Mouse (Mus musculus) heart, postnatal 0 days (tissue): ENCODE data around the gene Slc5a6.

ENCODE experiments used
- CTCF ChIP-seq: IDR thresholded peaks from 2 replicates; pipeline ENCODE4 v1.5.1; 2016; ENCODE audit warnings: antibody characterized with exemption, control low read depth, low read depth
- EP300 ChIP-seq: IDR thresholded peaks from 2 replicates; pipeline ENCODE4 v1.6.1; 2016; ENCODE audit warnings: antibody characterized with exemption, low read depth

DNA sequence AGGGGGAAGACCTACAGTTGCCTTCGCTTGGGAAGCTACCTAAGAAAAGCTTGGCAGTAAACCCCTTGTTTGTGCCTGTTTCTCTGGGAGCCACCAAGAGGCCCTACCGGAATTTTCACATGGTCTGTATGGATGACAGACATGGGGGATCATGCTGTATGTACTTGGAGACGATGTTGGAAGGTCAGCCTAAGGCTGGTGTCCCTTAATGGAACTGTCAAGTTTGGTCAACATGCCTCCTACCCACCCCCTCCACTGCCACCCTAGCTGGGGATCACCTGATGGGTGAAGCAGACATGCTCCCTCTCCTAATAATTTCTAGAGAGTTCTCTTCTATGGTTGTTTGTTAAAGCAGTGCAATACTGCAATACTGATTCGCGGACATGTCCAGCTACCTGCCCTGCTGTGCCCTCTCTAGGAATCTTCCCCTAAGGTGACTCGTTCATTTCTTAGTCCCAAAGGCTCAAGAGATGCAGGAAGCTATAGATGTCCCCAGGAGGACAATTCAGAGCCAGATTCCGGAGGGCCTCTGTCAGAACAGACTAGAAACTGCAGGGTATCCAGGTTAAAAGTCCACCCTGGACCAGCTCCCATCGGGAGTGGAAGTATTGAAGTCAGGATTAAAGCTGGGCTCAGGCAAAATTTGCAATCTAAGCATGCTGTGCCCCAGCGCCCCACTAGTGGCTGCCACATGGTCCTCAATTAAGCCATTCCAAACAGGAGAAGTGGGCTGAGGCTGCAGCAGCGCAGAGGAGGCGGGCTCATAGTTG lies 47.2 kb upstream of the Slc5a6 start:
- TF ChIP-seq CTCF, result no peak
- no peak for TF ChIP-seq EP300
